Mouse (Mus musculus): ENCODE results near the gene Fam166b.

- TF ChIP-seq ZC3H11A (IDR thresholded peaks at IDR 0.05; ENCODE audit: borderline replicate concordance, low read depth, low read length) (no peak), HCFC1 (IDR thresholded peaks at IDR 0.05; ENCODE audit: borderline replicate concordance, insufficient read depth, low read length) (no peak), MAFK (IDR thresholded peaks at IDR 0.05; ENCODE audit: insufficient read depth, low read depth, low read length) (no peak), CHD2 (IDR thresholded peaks at IDR 0.05; ENCODE audit: low read depth, low read length) (no peak)
Measured at GRCm38 (mm10) chr4:43383246-43384082, 45.5 kb downstream of the Fam166b start.
